Mouse (Mus musculus): ENCODE measurements around the gene Nrp2. TPM values are rescaled to one million over a fixed set of nuclear protein-coding genes. Genes with fewer than 3 reads are reported as not detected.
A peak's percentile ranks its signal among the peaks of the same experiment; 100 is the strongest.

The Nrp2 gene
- polyA plus RNA-seq, 1 experiment: 43.2 TPM

GRCm38 (mm10) chr1:62697353-62697752 is 5.7 kb upstream of the Nrp2 start:
- H3K27ac ChIP-seq (replicated peaks; ENCODE audit: low read depth, low read length): no peak overlapping the region
- H3K4me1 ChIP-seq (ENCODE audit: control insufficient read depth, insufficient read depth, insufficient read length, low read length): 0 out of 2 replicates have a peak, but pooled peaks cover 4% of the 10 kb centered on the region
- no peak overlapping the region for H3K4me3 ChIP-seq (ENCODE audit: insufficient read depth, low read depth, low read length)

DNA sequence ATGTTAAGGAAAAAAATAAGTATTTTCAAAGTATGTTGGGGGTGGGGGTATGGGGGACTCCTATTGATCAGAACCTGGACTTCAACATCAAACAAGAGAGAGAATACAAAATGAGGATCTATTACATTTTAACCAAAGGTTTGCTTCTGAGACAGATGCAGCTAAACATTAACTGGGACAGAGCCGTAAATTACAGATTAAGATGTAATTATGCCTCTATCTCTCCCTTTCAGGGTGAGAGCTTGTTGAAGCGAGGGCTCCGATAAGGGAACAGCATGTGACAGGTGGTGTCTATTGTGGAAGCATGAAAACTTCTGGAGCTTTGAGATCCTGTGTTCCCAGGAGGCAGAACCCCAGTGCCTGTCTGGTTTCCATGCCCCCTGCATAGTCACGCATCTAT is 3.3 kb upstream of the Nrp2 start:
- no peak overlapping the region for H3K27ac ChIP-seq (replicated peaks; ENCODE audit: low read depth, low read length)

GRCm38 (mm10) chr1:62701065-62701921 is 1.8 kb upstream of the Nrp2 start:
- Histone ChIP-seq H3K27ac (replicated peaks; ENCODE audit: low read depth, low read length) (no peak overlapping the region), H3K4me3 (ENCODE audit: insufficient read depth, low read depth, low read length) (no peak overlapping the region), H3K4me1 (ENCODE audit: control insufficient read depth, insufficient read depth, insufficient read length, low read length) (0 out of 2 replicates have a peak, but pooled peaks cover 4% of the 10 kb centered on the region)

More for the DNA sequence above, 3.3 kb upstream of the Nrp2 start:
- H3K4me3 ChIP-seq (ENCODE audit: insufficient read depth, low read depth, low read length): no peak overlapping the region
- H3K4me1 ChIP-seq (ENCODE audit: control insufficient read depth, insufficient read depth, insufficient read length, low read length): 0 out of 2 replicates have a peak, but pooled peaks cover 4% of the 10 kb centered on the region

- H3K27ac ChIP-seq (replicated peaks; ENCODE audit: low read depth, low read length): peak overlapping the region; percentile 71
- H3K4me3 ChIP-seq (ENCODE audit: insufficient read depth, low read depth, low read length): peak overlapping the region; percentile 76
- H3K4me1 ChIP-seq (ENCODE audit: control insufficient read depth, insufficient read depth, insufficient read length, low read length): 0 out of 2 replicates have a peak, but pooled peaks cover 4% of the 10 kb centered on the region
Observed at GRCm38 (mm10) chr1:62702743-62703142, 342 bp upstream of the Nrp2 start.

DNA sequence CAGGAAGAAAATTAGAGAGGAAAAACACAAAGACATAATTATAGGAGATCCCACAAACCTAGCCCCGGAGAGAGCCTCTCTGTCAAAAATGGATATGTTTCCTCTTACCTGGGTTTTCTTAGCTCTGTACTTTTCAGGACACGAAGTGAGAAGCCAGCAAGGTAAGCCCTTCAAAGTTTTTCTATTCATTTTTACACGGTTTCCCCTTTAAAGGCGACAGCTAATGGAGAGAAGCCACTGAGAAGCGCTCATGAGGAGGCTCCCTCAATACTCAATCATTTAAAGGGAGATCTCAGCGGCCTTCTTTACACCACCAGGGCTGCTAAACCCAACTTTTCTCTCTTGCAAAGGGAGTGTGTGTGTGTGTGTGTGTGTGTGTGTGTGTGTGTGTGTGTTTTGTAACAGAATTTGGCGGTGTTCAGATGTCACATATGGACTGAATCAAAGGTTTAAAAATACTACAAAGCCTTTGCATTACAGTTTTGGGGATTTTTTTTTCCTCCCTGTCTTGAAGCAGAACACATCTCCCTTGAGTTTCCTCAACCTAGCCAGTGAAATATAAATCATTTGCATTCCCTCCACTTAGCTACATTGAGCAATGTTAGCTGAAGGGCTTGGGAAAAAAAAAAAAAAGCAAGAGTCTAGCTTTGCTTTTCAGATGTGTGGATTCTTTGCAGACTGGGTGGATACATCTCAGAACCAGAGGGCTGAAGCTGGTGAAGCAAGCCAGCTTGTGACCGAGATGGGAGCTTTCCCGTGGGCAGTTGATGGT is 1.2 kb downstream of the Nrp2 start:
- H3K4me1 ChIP-seq (ENCODE audit: control insufficient read depth, insufficient read depth, insufficient read length, low read length): peaks cover 13% of the 10 kb centered on the region
- H3K4me3 ChIP-seq (ENCODE audit: insufficient read depth, low read depth, low read length): peak overlapping the region; percentile 76
- peak overlapping the region; percentile 93 for H3K27ac ChIP-seq (replicated peaks; ENCODE audit: low read depth, low read length)

GRCm38 (mm10) chr1:62704889-62705516 is 1.9 kb downstream of the Nrp2 start:
- Histone ChIP-seq H3K4me3 (ENCODE audit: insufficient read depth, low read depth, low read length) (peak overlapping the region; percentile 76), H3K27ac (replicated peaks; ENCODE audit: low read depth, low read length) (peak overlapping the region; percentile 93), H3K4me1 (ENCODE audit: control insufficient read depth, insufficient read depth, insufficient read length, low read length) (peaks cover 19% of the 10 kb centered on the region)

GRCm38 (mm10) chr1:62705517-62705981 is 2.5 kb downstream of the Nrp2 start:
- Histone ChIP-seq H3K27ac (replicated peaks; ENCODE audit: low read depth, low read length) (peak overlapping the region; percentile 93), H3K4me3 (ENCODE audit: insufficient read depth, low read depth, low read length) (peak overlapping the region; percentile 76)

GRCm38 (mm10) chr1:62706085-62707021 is 3.3 kb downstream of the Nrp2 start:
- H3K4me1 ChIP-seq (ENCODE audit: control insufficient read depth, insufficient read depth, insufficient read length, low read length): peaks cover 26% of the 10 kb centered on the region
- H3K27ac ChIP-seq (replicated peaks; ENCODE audit: low read depth, low read length): peak overlapping the region; percentile 93
- H3K4me3 ChIP-seq (ENCODE audit: insufficient read depth, low read depth, low read length): peak overlapping the region; percentile 76

More at GRCm38 (mm10) chr1:62705517-62705981, 2.5 kb downstream of the Nrp2 start:
- H3K4me1 ChIP-seq (ENCODE audit: control insufficient read depth, insufficient read depth, insufficient read length, low read length): peaks cover 24% of the 10 kb centered on the region

GRCm38 (mm10) chr1:62707101-62707912 is 4.2 kb downstream of the Nrp2 start:
- Histone ChIP-seq H3K27ac (replicated peaks; ENCODE audit: low read depth, low read length) (peak overlapping the region; percentile 93), H3K4me3 (ENCODE audit: insufficient read depth, low read depth, low read length) (peak overlapping the region; percentile 76), H3K4me1 (ENCODE audit: control insufficient read depth, insufficient read depth, insufficient read length, low read length) (peaks cover 28% of the 10 kb centered on the region)

GRCm38 (mm10) chr1:62707913-62708860 is 5.1 kb downstream of the Nrp2 start:
- peak overlapping the region; percentile 93 for H3K27ac ChIP-seq (replicated peaks; ENCODE audit: low read depth, low read length)
- H3K4me3 ChIP-seq (ENCODE audit: insufficient read depth, low read depth, low read length): peak overlapping the region; percentile 76
- H3K4me1 ChIP-seq (ENCODE audit: control insufficient read depth, insufficient read depth, insufficient read length, low read length): peaks cover 36% of the 10 kb centered on the region

- peaks cover 43% of the 10 kb centered on the region for H3K4me1 ChIP-seq (ENCODE audit: control insufficient read depth, insufficient read depth, insufficient read length, low read length)
- H3K27ac ChIP-seq (replicated peaks; ENCODE audit: low read depth, low read length): peak overlapping the region; percentile 47
- H3K4me3 ChIP-seq (ENCODE audit: insufficient read depth, low read depth, low read length): no peak overlapping the region
Observed at GRCm38 (mm10) chr1:62709770-62710335, 6.8 kb downstream of the Nrp2 start.

DNA sequence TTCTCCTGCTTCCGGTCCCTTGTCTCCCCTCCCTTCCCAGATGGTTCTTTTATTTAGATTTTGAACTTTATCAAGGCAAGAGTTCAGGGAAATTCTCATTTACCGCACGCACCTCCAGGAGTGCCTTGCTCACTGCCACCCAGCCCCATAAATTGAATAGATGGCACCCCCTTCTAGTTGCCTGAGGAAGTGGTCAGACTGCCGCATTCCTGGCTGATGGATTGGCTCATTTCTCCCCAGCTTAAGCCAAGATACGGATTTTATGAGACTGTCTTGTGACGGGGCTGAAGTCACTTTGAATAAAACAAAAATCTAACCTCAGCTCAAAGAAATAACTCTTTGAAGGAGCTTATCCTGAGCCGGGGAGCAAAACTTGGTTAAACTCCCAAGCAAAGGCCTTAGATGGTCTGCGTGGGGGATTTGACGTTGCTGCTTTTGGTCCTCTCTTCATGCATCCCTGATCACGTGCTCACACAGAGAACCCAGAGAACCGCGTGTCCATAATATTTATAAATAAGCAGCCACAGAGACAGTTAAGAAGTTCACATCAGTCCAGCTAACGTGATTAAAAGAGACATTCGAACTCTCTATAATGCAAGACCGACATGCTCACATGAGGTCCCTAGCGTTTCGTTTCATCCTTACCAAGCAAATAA is 10.1 kb downstream of the Nrp2 start:
- H3K4me3 ChIP-seq (ENCODE audit: insufficient read depth, low read depth, low read length): no peak overlapping the region
- H3K4me1 ChIP-seq (ENCODE audit: control insufficient read depth, insufficient read depth, insufficient read length, low read length): peaks cover 58% of the 10 kb centered on the region
- H3K27ac ChIP-seq (replicated peaks; ENCODE audit: low read depth, low read length): peak overlapping the region; percentile 49

Data from brown adipose tissue, adult 24 weeks (tissue).